Mouse (Mus musculus) spleen, postnatal 10 days (tissue): ENCODE data around the gene Dnmbp.

Experiments used
- DNase-seq, 2 experiments: peaks; one replicate each; pipeline ENCODE4 v3.0.0; 2021 to 2022; ENCODE audit warnings: low spot score in 2 of 2

Dnmbp gene

GRCm38 (mm10) chr19:43878111-43879092 lies 61.6 kb downstream of the Dnmbp start:
- no peak for DNase-seq

GRCm38 (mm10) chr19:43877364-43877763 lies 62.6 kb downstream of the Dnmbp start:
- DNase-seq = no peak

DNA sequence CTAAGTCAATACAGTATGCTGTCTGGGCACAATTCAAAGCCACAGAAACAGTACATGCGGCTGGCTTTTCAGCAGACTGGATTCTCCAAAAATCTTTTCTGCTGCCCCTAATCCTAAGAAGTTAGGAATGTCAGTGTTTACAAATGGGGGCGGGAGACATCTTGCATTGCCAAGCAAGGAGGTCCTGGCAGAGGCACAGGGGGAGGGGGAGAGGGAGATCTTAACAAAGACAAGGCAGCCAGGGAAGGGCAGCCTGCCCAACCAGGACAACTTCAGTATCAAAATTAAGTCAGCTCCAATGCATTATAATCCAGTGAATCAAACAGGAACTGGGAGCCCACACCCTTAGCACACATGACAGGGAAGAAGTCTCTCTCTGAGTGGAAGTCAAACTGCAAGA lies 64.0 kb downstream of the Dnmbp start:
- DNase-seq = no peak

- DNase-seq = no peak
Observed at GRCm38 (mm10) chr19:43874351-43874750, 65.6 kb downstream of the Dnmbp start.

DNA sequence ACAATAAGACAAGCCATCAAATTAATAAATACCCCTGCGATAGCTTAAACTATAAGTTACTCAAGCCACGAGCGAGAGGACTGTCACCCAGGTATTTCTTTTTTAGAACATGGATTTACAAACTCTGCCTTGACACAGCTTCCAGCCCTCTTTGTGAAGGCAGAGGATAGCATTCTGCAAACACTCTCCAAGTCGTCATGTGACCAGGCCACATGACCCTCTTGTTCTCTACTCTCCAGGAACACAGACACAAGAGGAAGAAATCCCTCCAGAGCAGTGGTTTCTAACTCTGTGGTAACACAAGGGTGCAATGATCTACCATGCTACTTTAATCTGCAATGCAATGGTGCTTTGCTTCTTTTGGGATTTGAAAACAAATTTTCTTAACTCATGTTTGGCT lies 69.6 kb downstream of the Dnmbp start:
- no peak for DNase-seq

- DNase-seq = no peak
Observed at GRCm38 (mm10) chr19:43857347-43857746, 82.6 kb downstream of the Dnmbp start.

GRCm38 (mm10) chr19:43852837-43853545 lies 87.0 kb downstream of the Dnmbp start:
- DNase-seq = no peak

DNA sequence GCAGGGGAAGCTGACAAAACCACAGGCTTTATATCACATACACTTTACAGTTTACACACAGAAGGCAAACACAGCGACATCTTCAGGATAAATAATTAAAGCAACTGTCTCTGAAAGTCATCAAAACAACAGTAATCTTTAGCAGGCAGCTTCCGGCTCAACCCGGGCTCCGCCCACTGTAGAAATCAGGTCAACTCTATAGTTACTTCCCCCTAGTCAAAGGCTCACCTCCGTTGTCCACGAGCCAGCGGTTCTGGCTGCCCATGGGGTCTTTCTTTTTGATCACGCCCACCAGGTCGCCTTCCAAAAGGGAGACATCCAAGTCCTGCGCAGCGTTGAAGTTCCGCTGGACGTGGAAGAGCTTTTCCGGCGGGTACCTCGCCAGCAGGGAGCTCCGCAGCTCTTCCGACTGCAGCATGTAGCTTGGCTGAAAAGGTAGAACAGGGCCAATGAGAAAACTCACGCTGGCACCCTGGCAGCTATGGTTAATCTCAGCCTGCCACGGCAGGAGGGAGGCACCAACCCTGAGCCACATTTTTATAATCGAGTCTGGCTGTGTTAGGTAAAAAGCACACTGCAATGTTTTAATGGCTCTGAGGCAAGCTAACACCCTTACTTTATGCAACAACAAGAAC lies 87.9 kb downstream of the Dnmbp start:
- DNase-seq = peak in 1 of 2 experiments; percentile 39

DNA sequence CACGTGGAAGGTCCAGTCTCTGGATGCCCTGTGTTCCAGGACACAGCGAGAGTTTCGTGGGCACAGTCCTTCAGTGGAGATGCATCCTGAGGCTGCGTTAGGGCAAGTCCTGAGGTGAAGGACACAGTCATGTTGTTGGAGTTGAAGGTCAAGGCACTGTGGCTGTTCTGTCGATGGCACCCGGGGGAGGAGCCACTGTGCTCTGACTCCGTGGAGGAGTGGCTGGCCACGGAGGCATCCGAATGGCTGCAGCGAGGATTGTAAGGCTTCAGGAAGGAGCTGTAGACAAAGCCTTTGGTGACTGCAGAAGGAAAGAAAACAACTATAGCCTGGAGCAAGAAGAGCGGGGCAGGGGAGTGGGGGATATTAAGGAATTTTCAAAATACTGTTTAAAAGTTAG lies 90.0 kb downstream of the Dnmbp start:
- no peak for DNase-seq

- no peak for DNase-seq
Observed at GRCm38 (mm10) chr19:43847966-43848365, 92.0 kb downstream of the Dnmbp start.

- no peak for DNase-seq
Observed at GRCm38 (mm10) chr19:43847056-43847455, 92.9 kb downstream of the Dnmbp start.

DNA sequence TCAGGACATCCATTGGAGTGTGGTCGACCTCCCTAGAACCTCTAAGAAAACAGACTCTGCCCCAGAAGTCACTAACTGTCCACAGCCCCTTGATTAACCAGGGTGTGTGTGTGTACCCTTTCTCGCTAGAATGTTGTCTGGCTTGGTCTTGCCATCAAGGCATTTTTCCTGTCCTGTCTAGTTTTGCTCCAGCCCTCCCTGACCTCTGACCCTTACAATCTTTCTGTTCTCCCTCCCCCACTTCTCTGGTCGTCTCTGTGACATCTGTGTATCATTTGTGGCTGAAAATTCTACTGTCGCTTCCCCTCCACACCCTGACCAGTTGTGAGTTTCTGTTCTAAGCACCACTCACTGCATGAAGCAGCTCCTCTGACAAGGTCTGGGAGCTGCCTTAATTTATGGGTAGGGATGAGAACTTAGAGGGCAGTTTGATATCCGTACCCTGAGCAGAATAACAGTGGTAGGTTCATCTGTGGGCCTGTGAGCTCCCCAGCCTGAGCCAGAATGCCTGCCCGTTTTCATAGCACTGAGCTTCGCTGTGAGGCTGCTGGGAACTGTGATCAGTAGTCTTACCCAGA lies 94.6 kb downstream of the Dnmbp start:
- no peak for DNase-seq

DNA sequence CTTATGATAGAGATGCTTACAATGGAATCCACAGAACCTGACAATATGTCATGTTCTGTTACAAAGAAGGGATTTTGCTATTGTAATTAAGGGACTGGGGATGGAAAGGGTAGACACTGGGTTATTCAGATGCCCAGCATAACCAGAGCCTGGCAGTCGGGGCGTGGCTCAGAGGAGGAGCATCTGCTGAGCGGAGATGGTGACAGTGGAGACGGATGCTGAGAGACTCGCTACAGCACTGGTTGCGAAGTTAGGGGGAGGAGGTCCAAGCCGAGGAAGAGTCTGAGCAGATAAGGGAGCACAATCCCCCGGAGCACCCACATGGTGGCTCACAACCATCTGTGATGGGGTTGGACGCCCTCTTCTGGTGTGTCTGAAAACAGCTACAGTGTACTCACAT lies 96.8 kb downstream of the Dnmbp start:
- no peak for DNase-seq

DNA sequence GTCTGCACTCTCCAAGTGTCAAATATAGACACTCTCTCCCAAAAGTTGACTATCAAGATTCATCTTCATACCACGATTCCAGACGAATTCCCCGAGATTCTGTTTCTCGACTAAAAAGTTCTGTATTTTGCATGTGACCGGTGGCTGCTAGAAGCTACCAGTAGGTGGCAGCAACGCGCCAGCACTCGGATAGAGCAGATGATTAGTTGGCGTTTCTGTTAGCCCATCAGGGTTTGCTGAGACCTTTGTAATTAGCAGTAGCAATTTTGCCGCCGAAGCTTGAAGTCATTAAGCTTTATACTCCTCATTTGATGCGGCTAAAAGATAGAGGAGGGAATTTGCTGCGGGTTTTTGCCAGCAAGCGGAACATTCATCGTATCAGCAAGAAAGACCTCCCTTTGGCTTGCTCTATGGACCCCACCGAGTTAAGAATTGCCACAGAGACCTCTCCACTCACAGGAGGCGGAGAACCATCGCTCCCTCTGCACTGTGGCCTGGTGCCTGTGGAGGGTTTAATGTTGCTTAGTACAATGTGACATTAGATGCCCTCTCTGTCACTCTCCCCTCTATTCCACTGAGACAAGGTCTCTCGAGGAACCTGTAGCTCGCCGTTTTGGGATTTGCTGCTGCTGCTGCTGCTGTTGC lies 107.4 kb downstream of the Dnmbp start:
- peak; percentile 33 to 77 for DNase-seq

GRCm38 (mm10) chr19:43826855-43827254 lies 113.1 kb downstream of the Dnmbp start:
- no peak for DNase-seq

- no peak for DNase-seq
Observed at GRCm38 (mm10) chr19:43815661-43816414, 124.2 kb downstream of the Dnmbp start.

DNA sequence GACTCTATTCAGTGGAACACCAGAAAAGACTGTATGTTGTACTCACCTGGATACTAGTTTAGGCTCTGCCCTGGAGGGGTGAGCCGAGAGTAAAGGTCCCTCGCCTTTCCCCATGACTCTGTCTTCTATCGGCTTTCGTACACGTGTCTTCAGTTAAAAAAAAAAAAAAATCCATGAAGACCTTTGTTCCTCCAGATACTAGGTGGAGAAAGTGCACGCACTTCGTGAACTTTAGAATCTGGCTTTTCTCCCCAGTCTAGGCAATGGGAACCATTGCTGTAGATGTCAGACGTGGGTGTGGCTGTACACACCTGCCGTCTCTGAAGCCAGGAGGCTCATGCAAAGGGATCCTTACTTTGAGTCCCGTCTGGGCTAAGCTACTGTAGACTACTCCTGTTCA lies 126.7 kb downstream of the Dnmbp start:
- DNase-seq = no peak

DNA sequence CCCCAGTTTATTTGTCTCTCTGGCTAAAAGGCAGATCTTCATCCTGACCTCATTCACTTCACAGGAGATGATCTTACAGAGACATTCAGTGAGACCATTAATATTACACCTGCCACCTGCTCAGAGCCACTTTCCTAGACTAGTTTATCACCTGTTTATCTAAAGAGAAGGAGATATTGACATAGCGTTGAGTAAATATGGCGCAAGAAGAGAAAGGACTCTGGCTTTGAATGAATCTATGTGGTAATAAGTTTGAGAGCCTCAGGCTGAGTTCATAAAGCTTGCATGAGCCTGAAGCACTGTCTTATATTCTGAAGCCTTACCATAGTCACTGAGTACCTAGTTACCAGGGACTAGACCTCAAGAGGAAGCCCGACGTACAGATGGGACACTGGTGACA lies 128.6 kb downstream of the Dnmbp start:
- no peak for DNase-seq

DNA sequence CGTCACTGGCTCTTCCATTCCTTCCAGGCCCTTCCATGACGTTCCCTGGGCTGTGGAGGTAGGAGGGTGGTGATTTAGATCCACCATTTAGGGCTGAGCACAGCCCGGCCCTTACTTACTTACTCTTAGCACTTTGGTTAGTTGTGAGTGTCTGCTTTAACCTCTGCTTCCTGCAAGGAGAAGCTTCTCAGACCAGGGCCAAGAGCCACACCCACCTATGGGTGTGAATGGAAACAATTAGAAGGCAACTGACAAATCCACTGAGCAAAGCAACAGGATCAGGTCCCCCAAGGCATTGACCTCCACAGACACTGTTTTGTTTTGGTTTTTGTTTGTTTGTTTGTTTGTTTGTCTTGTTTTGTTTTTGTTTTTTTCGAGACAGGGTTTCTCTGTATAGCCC lies 130.7 kb downstream of the Dnmbp start:
- DNase-seq = no peak

DNA sequence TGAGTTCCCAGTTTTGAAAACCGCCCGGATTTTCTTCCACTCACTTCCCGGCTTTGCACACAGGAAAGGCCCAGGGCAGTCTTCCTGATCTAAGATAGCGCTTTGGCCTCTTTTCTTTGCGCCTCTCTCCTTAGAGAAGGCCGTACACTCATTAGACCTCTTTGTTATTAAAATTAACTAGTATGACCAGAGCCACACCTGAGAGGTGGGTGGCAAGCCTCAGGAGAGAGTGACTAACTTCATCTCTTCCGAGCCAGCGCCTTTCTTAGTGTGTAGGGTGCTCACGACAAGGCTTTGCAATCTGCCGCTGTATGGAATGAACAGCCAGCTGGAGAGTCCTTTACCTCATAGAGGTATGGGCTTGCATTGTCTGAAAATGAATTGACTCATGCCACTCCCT lies 136.1 kb downstream of the Dnmbp start:
- DNase-seq = no peak
